Mouse (Mus musculus) adrenal gland, adult 18-20 months (tissue): ENCODE results near the gene Slc51a. TPM values are rescaled to one million over a fixed set of nuclear protein-coding genes. Genes with fewer than 3 reads are reported as not detected.
A peak's percentile ranks its signal among the peaks of the same experiment; 100 is the strongest.
"Not testable (repeated sequence)": the region's sequence is repeated elsewhere in the genome, so short reads cannot be mapped to it uniquely, and the experiment has no call there.

Experiments
- DNase-seq, 2 experiments: peaks; one replicate each; pipeline ENCODE4 v3.0.0; 2021 to 2022; ENCODE audit warnings: low spot score in 2 of 2
- total RNA-seq, 2 experiments: library from RNA; stranded (reverse); gene quantifications; 1 replicate in 1 of 2; 2 replicates in 1 of 2; pipeline ENCODE4 v1.2.3; 2021

The Slc51a gene
- total RNA-seq, 2 experiments from 2014 or later = not detected

GRCm38 (mm10) chr16:32510399-32511337 is 23.0 kb upstream of the Slc51a start:
- no peak for DNase-seq

GRCm38 (mm10) chr16:32509066-32509942 is 21.6 kb upstream of the Slc51a start:
- no peak for DNase-seq

DNA sequence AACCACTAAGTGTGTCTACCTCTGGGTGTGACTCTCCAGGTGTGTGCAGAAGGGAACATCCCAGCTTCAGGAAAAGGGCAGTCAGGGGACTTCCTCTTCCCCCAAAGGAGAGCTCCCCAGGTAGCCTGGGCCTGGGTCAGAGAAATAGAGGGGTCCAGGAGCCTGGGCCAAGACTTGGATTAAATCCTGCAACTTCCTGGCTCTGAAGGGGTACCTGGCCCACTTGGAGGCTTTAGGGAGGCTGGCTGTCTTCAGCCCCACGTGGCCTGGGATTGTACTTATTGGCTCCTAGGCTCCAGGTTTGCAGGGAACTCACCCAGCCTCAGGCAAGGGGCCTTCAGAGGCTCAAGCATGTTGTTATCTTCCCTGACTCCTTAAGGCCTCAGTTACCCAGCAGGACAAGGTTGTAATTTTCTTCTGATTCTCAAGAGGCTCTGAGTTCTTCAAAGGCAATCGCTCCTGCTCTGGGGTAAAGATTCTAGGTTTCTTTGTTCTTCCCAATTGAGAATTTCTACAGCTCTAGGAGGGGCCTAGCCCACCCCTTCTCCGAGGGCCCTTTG is 20.9 kb upstream of the Slc51a start:
- DNase-seq = no peak

DNA sequence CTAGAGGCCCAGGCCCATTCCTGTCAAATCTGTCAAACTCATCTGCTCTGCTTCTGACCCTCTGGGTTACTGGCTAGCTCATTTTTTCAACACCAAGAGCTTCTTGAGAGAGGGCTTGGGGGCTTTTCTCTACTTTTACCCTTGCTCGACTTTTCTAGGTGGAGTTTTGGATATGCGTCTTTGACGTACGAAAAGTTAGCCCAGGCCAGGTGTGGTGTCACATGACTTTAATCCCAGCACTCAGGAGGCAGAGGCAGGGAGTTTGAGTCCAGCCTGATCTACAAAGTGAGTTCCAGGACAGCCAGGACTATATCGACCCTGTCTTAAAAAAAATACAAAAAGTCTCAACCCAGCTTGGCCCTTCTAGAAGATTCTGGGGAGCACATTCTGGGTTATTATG is 20.4 kb upstream of the Slc51a start:
- DNase-seq = no peak

GRCm38 (mm10) chr16:32507407-32507806 is 19.7 kb upstream of the Slc51a start:
- peak; percentile 56 to 64 for DNase-seq

DNA sequence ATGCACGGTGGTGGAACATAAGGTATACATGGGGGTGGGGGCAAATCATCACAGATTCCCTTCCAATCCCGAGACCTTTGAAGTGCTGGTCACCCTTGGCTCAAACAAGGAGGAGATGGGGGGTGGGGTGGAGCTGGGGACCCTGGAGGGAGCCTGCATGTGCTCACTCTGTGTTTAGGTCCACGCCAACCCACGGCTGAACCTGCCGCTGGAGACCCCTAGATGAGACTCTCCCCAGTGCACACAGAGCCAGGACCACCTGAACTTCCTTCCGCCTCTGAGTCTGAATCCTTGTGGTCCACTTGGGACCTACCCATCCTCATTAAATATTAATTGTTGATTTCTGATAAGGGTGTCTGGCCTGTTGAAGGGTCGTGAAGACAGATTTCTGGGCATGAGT is 19.2 kb upstream of the Slc51a start:
- no peak for DNase-seq

- DNase-seq = no peak
These were observed 18.6 kb upstream of the Slc51a start for GRCm38 (mm10) chr16:32506298-32506697.

DNA sequence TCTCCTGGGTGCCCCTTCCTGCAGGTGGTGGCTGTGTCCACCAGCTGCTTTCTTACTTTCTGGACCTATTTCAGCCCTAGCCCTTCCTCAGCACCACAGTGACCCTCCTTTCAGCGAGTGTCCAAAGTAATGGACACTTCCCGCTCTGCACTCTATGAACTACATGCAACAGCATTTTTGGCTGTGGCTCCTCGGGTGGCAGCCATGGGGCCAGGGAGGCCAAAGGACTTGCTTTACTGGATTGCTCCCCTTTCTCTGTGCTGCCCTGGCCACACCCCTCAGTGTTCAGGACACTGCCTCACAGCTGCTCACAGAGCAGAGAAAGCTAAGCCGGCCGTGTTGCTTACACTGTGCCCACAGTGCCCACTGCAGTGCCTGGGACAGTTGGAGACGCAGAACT is 16.0 kb upstream of the Slc51a start:
- no peak for DNase-seq

DNA sequence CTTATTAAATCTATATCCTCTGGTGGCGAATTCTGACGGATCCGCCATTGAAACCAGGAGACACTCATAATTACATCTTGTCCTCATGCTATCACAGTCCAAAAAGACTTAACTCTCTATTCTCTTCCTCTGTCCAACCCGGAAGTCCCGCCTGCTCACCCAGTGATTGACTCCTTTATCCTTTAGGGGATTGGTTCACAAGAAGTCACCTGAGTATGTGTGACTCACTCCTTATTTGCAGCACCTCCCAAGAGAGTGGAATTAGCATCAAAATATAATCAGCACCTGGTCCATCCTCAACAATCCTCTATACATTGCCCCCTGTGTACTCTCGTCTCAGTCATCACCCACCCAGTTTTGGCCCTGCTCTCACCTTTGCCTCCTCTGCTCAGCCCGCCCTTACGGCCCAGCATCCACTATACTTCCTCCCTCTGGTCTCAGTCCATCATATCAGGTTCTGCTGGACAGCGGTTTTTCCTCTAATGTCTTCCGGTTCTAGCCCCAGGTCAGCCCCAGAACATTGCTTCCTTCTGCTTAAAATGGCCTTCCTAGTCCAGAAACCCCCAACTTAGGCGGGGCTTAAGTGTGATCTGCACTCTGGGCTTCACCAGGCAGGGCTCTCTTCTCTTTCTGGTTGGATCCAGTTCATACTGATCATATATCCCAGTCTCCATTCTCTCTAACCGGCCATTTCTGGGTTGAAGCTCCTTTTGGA is 15.1 kb upstream of the Slc51a start:
- no peak for DNase-seq

DNA sequence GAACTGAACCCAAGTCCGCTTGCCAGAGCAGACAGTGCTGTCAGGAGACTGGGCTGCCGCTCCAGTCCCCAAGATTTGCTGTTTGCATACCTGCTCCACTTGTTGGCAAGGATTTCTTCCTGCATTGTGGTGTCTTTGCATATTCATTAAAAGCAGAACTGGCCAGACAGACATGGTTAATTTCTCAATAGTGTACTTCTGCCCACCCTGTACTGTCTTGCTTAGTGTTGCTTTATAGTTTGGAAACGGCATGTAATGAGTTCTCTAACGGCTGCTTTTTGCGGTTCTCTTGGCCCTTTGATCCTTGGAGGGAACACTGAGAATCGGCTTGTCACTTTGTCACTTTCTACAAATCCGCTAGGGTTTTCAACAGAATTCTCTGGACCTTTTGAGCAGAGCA is 13.8 kb upstream of the Slc51a start:
- DNase-seq = no peak

DNA sequence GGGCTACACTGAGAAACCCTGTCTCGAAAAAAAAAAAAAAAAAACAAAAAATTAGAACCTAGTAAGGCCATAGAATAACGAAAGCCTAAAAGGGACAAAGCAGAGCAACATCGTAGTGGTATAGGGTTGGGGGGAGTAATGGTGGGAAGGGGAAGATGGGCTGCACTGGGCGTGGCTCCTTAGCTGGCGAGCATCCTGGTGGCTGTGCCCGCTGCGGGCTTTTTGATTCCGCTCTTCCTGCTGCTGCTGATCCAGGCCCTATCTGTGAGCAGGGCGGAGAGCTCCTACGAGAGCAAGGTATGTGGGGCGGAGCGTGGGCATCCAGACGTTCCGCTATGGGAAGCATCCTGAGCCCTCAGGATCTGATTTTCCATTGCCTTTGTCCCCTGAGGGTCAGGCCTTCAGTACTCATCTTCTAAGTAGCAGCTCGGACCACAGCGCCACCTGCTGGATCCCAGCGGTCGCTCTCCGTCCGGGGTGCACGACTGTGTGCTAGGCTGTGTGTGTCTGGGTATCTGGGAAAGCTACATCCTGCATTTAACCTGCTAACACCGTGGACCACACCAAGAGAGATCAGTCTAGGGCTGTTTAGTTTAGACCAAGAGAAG is 11.9 kb upstream of the Slc51a start:
- peak; percentile 85 to 88 for DNase-seq

DNA sequence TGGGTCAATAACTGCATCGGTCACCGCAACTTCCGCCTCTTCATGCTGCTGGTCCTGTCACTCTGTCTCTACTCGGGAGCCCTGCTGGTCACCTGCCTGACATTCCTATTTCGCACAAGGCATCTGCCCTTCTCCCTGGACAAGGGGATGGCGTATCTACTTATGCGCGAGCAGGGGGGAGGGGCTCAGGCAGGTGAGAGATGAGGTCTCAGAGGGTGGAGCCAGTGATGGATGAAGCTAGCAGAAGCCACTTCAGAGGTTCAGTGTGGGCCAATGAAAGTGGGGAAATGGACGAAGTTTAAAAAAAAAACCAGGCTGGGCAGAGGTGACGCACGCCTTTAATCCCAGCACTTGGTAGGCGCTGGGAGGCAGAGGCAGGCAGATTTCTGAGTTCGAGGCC is 11.3 kb upstream of the Slc51a start:
- no peak for DNase-seq

GRCm38 (mm10) chr16:32495965-32496364 is 8.3 kb upstream of the Slc51a start, which contains the start of gene Zdhhc19:
Gene Zdhhc19 (plus strand): TSS chr16:32496265.
- DNase-seq = no peak

DNA sequence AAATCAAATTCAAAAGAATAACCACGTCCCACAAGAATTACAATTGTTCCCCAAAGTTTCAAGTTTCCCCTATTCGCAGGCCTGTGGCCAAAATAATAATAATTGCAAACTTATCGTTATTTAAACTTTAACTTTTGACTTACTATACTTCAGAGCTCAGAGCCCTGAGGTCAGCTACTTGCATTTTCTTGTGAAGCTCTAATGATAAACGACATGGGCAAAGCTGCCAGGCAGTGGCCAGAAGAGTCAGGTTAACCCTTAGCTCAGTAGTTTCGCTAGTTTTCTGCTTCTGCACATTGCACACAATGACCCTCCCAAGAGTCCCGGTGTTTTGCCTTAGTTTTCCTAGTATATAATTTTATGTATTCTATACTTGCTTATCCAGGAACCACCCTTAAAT is 6.7 kb upstream of the Slc51a start:
- DNase-seq = not testable (repeated sequence)

DNA sequence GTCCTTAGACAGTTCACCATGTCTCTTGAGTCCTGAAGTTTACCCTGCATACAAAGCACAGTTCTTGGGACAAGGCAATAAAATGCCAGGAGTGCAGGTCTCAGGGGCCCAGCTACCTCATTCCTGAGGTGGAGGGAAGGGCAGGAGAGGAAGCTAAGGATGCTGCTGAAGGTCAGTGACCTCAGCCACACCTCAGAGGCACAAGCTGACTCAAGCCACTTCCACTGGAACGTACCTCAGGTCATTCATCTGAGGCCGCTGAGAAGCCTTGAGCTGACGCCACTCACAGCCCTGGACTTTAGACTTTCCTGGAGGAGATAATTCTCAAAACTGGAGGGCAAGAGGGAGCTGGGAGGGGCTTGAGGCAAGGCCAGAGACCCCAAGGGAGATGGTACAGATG is 1.3 kb upstream of the Slc51a start:
- DNase-seq = no peak

- DNase-seq = no peak
These were observed 1.6 kb downstream of the Slc51a start for GRCm38 (mm10) chr16:32486046-32486445.

DNA sequence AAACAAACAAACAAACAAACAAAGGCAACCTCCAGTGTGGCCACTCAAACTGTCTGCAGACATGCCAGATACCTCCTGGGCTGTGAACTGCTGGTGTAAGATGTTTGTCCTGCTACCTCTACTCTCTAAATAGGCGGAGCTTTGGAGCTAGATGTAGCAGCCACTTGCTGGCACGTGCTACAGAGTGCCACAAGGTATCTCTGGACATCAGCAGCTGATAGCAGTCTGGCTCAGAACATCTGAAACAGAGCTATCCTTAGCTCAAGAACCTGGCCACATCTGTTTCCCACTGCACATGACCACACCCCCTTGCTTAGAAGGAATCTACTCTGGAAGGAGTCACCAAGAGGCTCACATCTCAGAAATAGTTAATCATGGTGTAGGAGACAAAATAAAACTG is 2.5 kb downstream of the Slc51a start:
- DNase-seq = no peak

DNA sequence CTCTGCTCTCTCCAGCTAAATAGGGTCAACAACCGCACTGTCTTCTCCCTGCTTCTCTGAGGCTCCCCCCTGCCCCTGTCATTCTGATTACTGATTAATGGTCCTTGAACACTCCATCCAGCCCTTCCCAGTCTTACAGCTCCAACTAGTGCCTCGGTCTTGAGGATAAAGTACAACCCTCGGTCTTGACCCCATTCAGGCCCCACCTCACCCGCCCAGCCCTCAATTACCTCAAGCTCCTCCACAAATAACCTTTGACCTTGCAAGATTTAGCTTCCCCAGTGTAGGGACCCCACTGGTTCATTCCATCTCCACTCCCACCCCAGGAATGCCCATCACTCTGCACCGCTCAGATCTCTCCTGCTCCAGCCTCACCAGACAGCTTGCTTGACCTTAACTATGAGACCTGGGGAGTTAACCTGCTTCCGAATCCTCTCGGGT is 3.2 kb downstream of the Slc51a start:
- no peak for DNase-seq

GRCm38 (mm10) chr16:32479415-32479814 is 8.3 kb downstream of the Slc51a start:
- DNase-seq = no peak

DNA sequence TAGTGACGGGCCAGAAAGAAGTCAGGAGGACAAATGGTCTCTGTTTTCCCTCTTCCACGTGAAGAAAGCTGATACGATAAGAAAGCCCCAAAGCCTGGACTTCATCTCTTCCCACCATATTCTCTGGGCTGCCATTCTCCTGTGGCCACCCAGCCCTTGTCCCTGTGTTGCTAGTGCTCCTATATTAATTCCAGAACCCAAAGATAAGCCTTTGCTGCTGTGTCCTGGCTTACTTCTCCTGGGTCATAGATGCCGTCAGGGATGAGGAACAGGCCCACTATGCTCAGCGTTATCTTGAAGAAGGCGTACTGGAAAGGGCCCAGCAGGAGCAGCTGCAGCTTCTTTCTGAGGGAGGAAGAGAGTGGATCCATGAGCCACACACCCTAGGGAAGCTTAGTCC is 10.4 kb downstream of the Slc51a start:
- DNase-seq = no peak
